Mouse (Mus musculus) G1E (cell line): ENCODE results near the gene Btbd18. TPM values are rescaled to one million over a fixed set of nuclear protein-coding genes. Genes with fewer than 3 reads are reported as not detected.
"Not testable (repeated sequence)": the region's sequence is repeated elsewhere in the genome, so short reads cannot be mapped to it uniquely, and the experiment has no call there.

ENCODE experiments used
- ATAC-seq: 2 replicates; pipeline ENCODE4 v1.8.0; 2016; ENCODE audit warnings: mild to moderate bottlenecking; ENCODE audit not compliant: insufficient number of reproducible peaks, poor library complexity, low FRiP score, severe bottlenecking; ENCODE audit errors: extremely low read depth
- DNase-seq: peaks from one replicate; pipeline ENCODE4 v3.0.0; 2012; ENCODE audit warnings: low spot score
- H3K27me3 ChIP-seq: 2 replicates; pipeline ENCODE4 v1.6.1; 2012; ENCODE audit warnings: mild to moderate bottlenecking, low read length, inconsistent platforms; ENCODE audit not compliant: insufficient read depth
- H3K36me3 ChIP-seq: replicated peaks from 2 replicates; pipeline ENCODE3; 2012; ENCODE audit warnings: mild to moderate bottlenecking, inconsistent platforms
- H3K4me1 ChIP-seq: 2 replicates; pipeline ENCODE4 v1.6.1; 2012; ENCODE audit warnings: low read depth, low read length, inconsistent platforms, mixed read lengths; ENCODE audit not compliant: insufficient read depth
- H3K4me3 ChIP-seq: 2 replicates; pipeline ENCODE4 v1.5.1; 2012; ENCODE audit warnings: low read depth, mild to moderate bottlenecking, inconsistent platforms, low read length, moderate library complexity, mixed read lengths
- H3K9me3 ChIP-seq: replicated peaks from 2 replicates; pipeline ENCODE4 v1.6.1; 2012; ENCODE audit warnings: inconsistent platforms
- CTCF ChIP-seq: IDR thresholded peaks from 2 replicates; pipeline ENCODE4 v1.5.1; 2012; ENCODE audit warnings: low read depth, low read length, inconsistent platforms, mixed read lengths
- GATA1 ChIP-seq: IDR thresholded peaks from 2 replicates; pipeline ENCODE4 v1.6.1; 2012; ENCODE audit warnings: borderline replicate concordance, low read length, inconsistent platforms, mixed read lengths
- GATA2 ChIP-seq: IDR thresholded peaks from 2 replicates; pipeline ENCODE4 v1.6.1; 2012; ENCODE audit warnings: low read depth, low read length, inconsistent platforms, borderline replicate concordance
- POLR2AphosphoS5 ChIP-seq: IDR thresholded peaks from 2 replicates; pipeline ENCODE4 v1.6.1; 2012; ENCODE audit warnings: low read depth, low read length, inconsistent platforms; ENCODE audit not compliant: insufficient replicate concordance
- TAL1 ChIP-seq: conservative IDR thresholded peaks from 2 replicates; pipeline ENCODE4 v1.6.1; 2012; ENCODE audit warnings: low read depth, low read length, inconsistent platforms, mixed read lengths
- polyA plus RNA-seq: library from polyadenylated mRNA; stranded (reverse); fragments of >175 nt; gene quantifications from 2 replicates; pipeline ENCODE4 v1.2.3, GENCODE M21; 2012
- total RNA-seq, 2 experiments: library from RNA; stranded (forward) in 1 of 2; stranded (reverse) in 1 of 2; fragments of 200-1000 nt in 1 of 2; fragments of >200 nt in 1 of 2; fragmentation: Nextera tagmentation in 1 of 2; gene quantifications; 2 replicates each; pipeline ENCODE4 v1.2.3; 2014 to 2017

Gene Btbd18
- total and polyA plus RNA-seq, 3 experiments: 0.16 TPM; not detected in 2

- DNase-seq: no peak
- no peaks in the 10 kb centered on the region for H3K36me3 ChIP-seq
- H3K27me3 ChIP-seq: no peaks in the 10 kb centered on the region
- no peak overlapping the region for H3K4me3 ChIP-seq
- no peak for TF ChIP-seq GATA2
- TF ChIP-seq TAL1: no peak
- no peak for TF ChIP-seq GATA1
- TF ChIP-seq POLR2AphosphoS5: no peak
- no peak for TF ChIP-seq CTCF
- H3K4me1 ChIP-seq: peaks cover 14% of the 10 kb centered on the region
- H3K9me3 ChIP-seq: no peaks in the 10 kb centered on the region; the same call in 1 of the 2 replicates
- ATAC-seq: no peak
Measured at GRCm38 (mm10) chr2:84655864-84656263, 3.0 kb upstream of the Btbd18 start.

- H3K9me3 ChIP-seq: no peaks in the 10 kb centered on the region; the same call in 1 of the 2 replicates
Measured at GRCm38 (mm10) chr2:84660253-84660652, 1.4 kb downstream of the Btbd18 start.

GRCm38 (mm10) chr2:84662866-84663265 lies 4.0 kb downstream of the Btbd18 start:
- H3K4me3 ChIP-seq: no peak overlapping the region
- peaks cover 14% of the 10 kb centered on the region for H3K36me3 ChIP-seq
- peaks cover 10% of the 10 kb centered on the region for H3K4me1 ChIP-seq
- no peaks in the 10 kb centered on the region; the same call in 1 of the 2 replicates for H3K9me3 ChIP-seq
- no peaks in the 10 kb centered on the region for H3K27me3 ChIP-seq
- no peak; the same call in 1 of the 2 replicates for ATAC-seq
- TF ChIP-seq CTCF: 0 out of 2 replicates have a peak, but pooled peaks have one; percentile 23
- no peak for TF ChIP-seq POLR2AphosphoS5
- no peak for DNase-seq

More at GRCm38 (mm10) chr2:84660253-84660652, 1.4 kb downstream of the Btbd18 start:
- TF ChIP-seq POLR2AphosphoS5 (no peak), CTCF (no peak), GATA1 (no peak), TAL1 (no peak), GATA2 (no peak)
- ATAC-seq: peak; percentile 79; the same call in 1 of the 2 replicates
- Histone ChIP-seq H3K27me3 (no peaks in the 10 kb centered on the region), H3K4me3 (no peak overlapping the region), H3K4me1 (peaks cover 12% of the 10 kb centered on the region), H3K36me3 (no peaks in the 10 kb centered on the region)
- DNase-seq: peak; percentile 34

- H3K36me3 ChIP-seq: peaks cover 28% of the 10 kb centered on the region
- no peaks in the 10 kb centered on the region for H3K27me3 ChIP-seq
- no peak for TF ChIP-seq TAL1
- TF ChIP-seq GATA1: no peak
- no peak for TF ChIP-seq GATA2
- ATAC-seq (no peak), DNase-seq (no peak)
- no peak overlapping the region for H3K4me3 ChIP-seq
- no peaks in the 10 kb centered on the region for H3K9me3 ChIP-seq
- peaks cover 15% of the 10 kb centered on the region for H3K4me1 ChIP-seq
Measured at GRCm38 (mm10) chr2:84666081-84666480, 7.2 kb downstream of the Btbd18 start.

GRCm38 (mm10) chr2:84669828-84670568 lies 11.1 kb downstream of the Btbd18 start:
- DNase-seq (peak; percentile 17), ATAC-seq (0 out of 2 replicates have a peak, but pooled peaks have one; percentile 4)
- Histone ChIP-seq H3K27me3 (no peaks in the 10 kb centered on the region), H3K36me3 (peaks cover 55% of the 10 kb centered on the region), H3K4me1 (peaks cover 24% of the 10 kb centered on the region), H3K4me3 (peak overlapping the region; percentile 94), H3K9me3 (no peaks in the 10 kb centered on the region)
- TF ChIP-seq CTCF (no peak), GATA1 (no peak), TAL1 (no peak), POLR2AphosphoS5 (no peak), GATA2 (no peak)

GRCm38 (mm10) chr2:84670569-84670933 lies 11.7 kb downstream of the Btbd18 start, which contains the start of gene Selenoh:
Selenoh (minus strand) TSS chr2:84670770.
- Histone ChIP-seq H3K36me3 (peaks cover 60% of the 10 kb centered on the region), H3K4me1 (peaks cover 24% of the 10 kb centered on the region), H3K4me3 (peak within 1 kb of the TSS; percentile 94), H3K9me3 (no peaks in the 10 kb centered on the region), H3K27me3 (no peaks in the 10 kb centered on the region)
- peak; percentile 81 for DNase-seq
- TF ChIP-seq POLR2AphosphoS5: 0 out of 2 replicates have a peak, but pooled peaks have one; percentile 45
- TF ChIP-seq CTCF: no peak
- ATAC-seq: peak; percentile 86

- H3K27me3 ChIP-seq, H3K4me3 ChIP-seq, DNase-seq, ATAC-seq, H3K9me3 ChIP-seq: not testable (repeated sequence)
- Histone ChIP-seq H3K36me3 (peaks cover 66% of the 10 kb centered on the region), H3K4me1 (peaks cover 34% of the 10 kb centered on the region)
Measured at GRCm38 (mm10) chr2:84671535-84671934, 12.7 kb downstream of the Btbd18 start.
